Mouse (Mus musculus): ENCODE measurements around the gene Ank3.

- no peak for TF ChIP-seq CTCF (conservative IDR thresholded peaks at IDR 0.05; ENCODE audit: low read length)
- TF ChIP-seq POU5F1 (IDR thresholded peaks at IDR 0.05; ENCODE audit: borderline replicate concordance, low read length) = no peak
Observed at GRCm38 (mm10) chr10:69549221-69549620, 150.6 kb downstream of the Ank3 start.

Measured in E14TG2a.4 (cell line).